Mouse (Mus musculus): ENCODE measurements at regions not wholly inside any gene's neighbourhood (a gene's known extent, or its start where the extent isn't known, plus 50 kb on each side); places are given as distances from the start of the nearest gene placed in this dataset.
"Not testable (repeated sequence)": the region's sequence is repeated elsewhere in the genome, so short reads cannot be mapped to it uniquely, and the experiment has no call there.

GRCm38 (mm10) chr7:138501347-138502014 is 104.0 kb upstream of the Tcerg1l start:
- in situ Hi-C loops (cut with MboI, MseI), result no loop called here

- in situ Hi-C loops (cut with MboI, MseI), result no loop called here
Observed at GRCm38 (mm10) chr7:138497771-138498170, 100.2 kb upstream of the Tcerg1l start.

GRCm38 (mm10) chr7:138497202-138497601 is 99.7 kb upstream of the Tcerg1l start:
- in situ Hi-C loops (cut with MboI, MseI), result no loop called here

GRCm38 (mm10) chr7:138493661-138494060 is 96.1 kb upstream of the Tcerg1l start:
- in situ Hi-C loops (cut with MboI, MseI), result no loop called here

- in situ Hi-C loops (cut with MboI, MseI), result no loop called here
Observed at GRCm38 (mm10) chr7:138492261-138492660, 94.7 kb upstream of the Tcerg1l start.

GRCm38 (mm10) chr7:138489471-138489870 is 91.9 kb upstream of the Tcerg1l start:
- in situ Hi-C loops (cut with MboI, MseI), result no loop called here

- in situ Hi-C loops (cut with MboI, MseI), result no loop called here
Observed at GRCm38 (mm10) chr7:138488201-138488720, 90.7 kb upstream of the Tcerg1l start.

GRCm38 (mm10) chr7:138472891-138473455 is 75.4 kb upstream of the Tcerg1l start:
- in situ Hi-C loops (cut with MboI, MseI), result no loop called here

GRCm38 (mm10) chr7:138472371-138472770 is 74.8 kb upstream of the Tcerg1l start:
- in situ Hi-C loops (cut with MboI, MseI), result no loop called here

GRCm38 (mm10) chr7:138469211-138469610 is 71.7 kb upstream of the Tcerg1l start:
- in situ Hi-C loops (cut with MboI, MseI), result no loop called here

GRCm38 (mm10) chr7:138468436-138468835 is 70.9 kb upstream of the Tcerg1l start:
- in situ Hi-C loops (cut with MboI, MseI), result no loop called here

GRCm38 (mm10) chr7:138467981-138468380 is 70.5 kb upstream of the Tcerg1l start:
- in situ Hi-C loops (cut with MboI, MseI), result no loop called here

GRCm38 (mm10) chr7:138467386-138467785 is 69.9 kb upstream of the Tcerg1l start:
- in situ Hi-C loops (cut with MboI, MseI), result no loop called here

- in situ Hi-C loops (cut with MboI, MseI), result no loop called here
Observed at GRCm38 (mm10) chr7:138457964-138458363, 60.4 kb upstream of the Tcerg1l start.

GRCm38 (mm10) chr7:138455371-138455770 is 57.8 kb upstream of the Tcerg1l start:
- in situ Hi-C loops (cut with MboI, MseI), result no loop called here

- in situ Hi-C loops (cut with MboI, MseI), result not testable (repeated sequence)
Observed at GRCm38 (mm10) chr7:138454498-138455225, 57.1 kb upstream of the Tcerg1l start.

- in situ Hi-C loops (cut with MboI, MseI), result no loop called here
Observed at GRCm38 (mm10) chr7:138451321-138451720, 53.8 kb upstream of the Tcerg1l start.

GRCm38 (mm10) chr7:138448519-138448918 is 51.0 kb upstream of the Tcerg1l start:
- in situ Hi-C loops (cut with MboI, MseI), result no loop called here

Measured in T-helper 17 cell (primary cell).